Mouse (Mus musculus): ENCODE results near the gene Rabif. TPM values are rescaled to one million over a fixed set of nuclear protein-coding genes. Genes with fewer than 3 reads are reported as not detected.
"Not testable (repeated sequence)": the region's sequence is repeated elsewhere in the genome, so short reads cannot be mapped to it uniquely, and the experiment has no call there.

The Rabif gene
- polyA plus RNA-seq, 1 experiment: 28.7 TPM

DNA sequence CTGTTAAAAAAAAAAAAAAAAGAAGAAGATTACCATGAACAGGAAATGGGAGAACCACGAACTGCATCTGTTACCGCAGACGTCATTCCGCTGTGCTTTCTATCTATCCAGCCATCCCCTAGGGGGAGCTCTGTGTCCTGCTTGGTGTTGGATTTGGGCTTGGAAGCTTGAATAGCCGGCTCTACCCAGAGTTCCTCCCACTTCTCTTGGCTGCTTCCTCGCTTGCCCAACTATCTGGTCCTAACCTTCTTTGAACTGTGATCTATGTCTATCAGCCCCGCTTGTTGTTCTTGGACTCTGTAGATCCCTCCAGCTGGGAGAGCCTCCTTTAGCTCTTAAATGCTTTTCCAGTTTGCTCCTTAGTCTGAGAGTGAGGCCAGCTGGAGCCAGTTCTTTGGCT lies 24.2 kb downstream of the Rabif start:
- no peak overlapping the region for H3K4me3 ChIP-seq (ENCODE audit: insufficient read depth, low read length)
- no peak overlapping the region for H3K27ac ChIP-seq (ENCODE audit: insufficient read depth, low read length)
- TF ChIP-seq POLR2A (IDR thresholded peaks at IDR 0.05; ENCODE audit: extremely low read depth, insufficient read depth, low read length): no peak
- TF ChIP-seq CTCF (IDR thresholded peaks at IDR 0.05; ENCODE audit: extremely low read depth, insufficient read depth, low read length): peak; percentile 93
- H3K4me1 ChIP-seq (ENCODE audit: control insufficient read depth, insufficient read depth, low read length): no peaks in the 10 kb centered on the region

GRCm38 (mm10) chr1:134519201-134519600 lies 24.8 kb downstream of the Rabif start:
- H3K4me1 ChIP-seq (ENCODE audit: control insufficient read depth, insufficient read depth, low read length); H3K4me3 ChIP-seq (ENCODE audit: insufficient read depth, low read length); H3K27ac ChIP-seq (ENCODE audit: insufficient read depth, low read length): not testable (repeated sequence)

GRCm38 (mm10) chr1:134520001-134520721 lies 25.7 kb downstream of the Rabif start:
- Histone ChIP-seq H3K4me3 (ENCODE audit: insufficient read depth, low read length) (no peak overlapping the region), H3K4me1 (ENCODE audit: control insufficient read depth, insufficient read depth, low read length) (no peaks in the 10 kb centered on the region), H3K27ac (ENCODE audit: insufficient read depth, low read length) (no peak overlapping the region)
- TF ChIP-seq POLR2A (IDR thresholded peaks at IDR 0.05; ENCODE audit: extremely low read depth, insufficient read depth, low read length) (no peak), CTCF (IDR thresholded peaks at IDR 0.05; ENCODE audit: extremely low read depth, insufficient read depth, low read length) (no peak)

- TF ChIP-seq POLR2A (IDR thresholded peaks at IDR 0.05; ENCODE audit: extremely low read depth, insufficient read depth, low read length) (no peak), CTCF (IDR thresholded peaks at IDR 0.05; ENCODE audit: extremely low read depth, insufficient read depth, low read length) (no peak)
- Histone ChIP-seq H3K4me3 (ENCODE audit: insufficient read depth, low read length) (no peak overlapping the region), H3K4me1 (ENCODE audit: control insufficient read depth, insufficient read depth, low read length) (no peaks in the 10 kb centered on the region)
Measured at GRCm38 (mm10) chr1:134521163-134521562, 26.7 kb downstream of the Rabif start.

DNA sequence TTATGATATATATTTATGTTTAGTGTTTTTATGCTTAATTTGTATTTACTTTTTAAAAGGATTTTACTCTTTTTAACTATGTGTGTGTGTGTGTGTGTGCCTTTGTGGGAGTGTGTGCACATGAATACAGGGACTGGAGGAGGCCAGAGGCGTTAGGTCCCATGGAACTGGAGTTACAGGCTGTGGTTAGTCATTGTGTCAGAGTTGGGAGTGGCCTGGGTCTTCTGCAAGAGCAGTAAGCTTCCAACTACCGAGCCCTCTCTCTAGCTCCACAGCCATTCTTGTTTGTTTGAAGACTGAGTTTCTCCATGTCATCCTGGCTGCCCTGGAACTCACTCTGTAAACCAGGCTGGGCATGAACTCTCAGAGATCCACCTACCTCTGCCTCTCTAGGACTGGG lies 27.9 kb downstream of the Rabif start:
- Histone ChIP-seq H3K4me3 (ENCODE audit: insufficient read depth, low read length) (no peak overlapping the region), H3K27ac (ENCODE audit: insufficient read depth, low read length) (no peak overlapping the region), H3K4me1 (ENCODE audit: control insufficient read depth, insufficient read depth, low read length) (no peaks in the 10 kb centered on the region)
- TF ChIP-seq POLR2A (IDR thresholded peaks at IDR 0.05; ENCODE audit: extremely low read depth, insufficient read depth, low read length) (no peak), CTCF (IDR thresholded peaks at IDR 0.05; ENCODE audit: extremely low read depth, insufficient read depth, low read length) (no peak)

More at GRCm38 (mm10) chr1:134521163-134521562, 26.7 kb downstream of the Rabif start:
- no peak overlapping the region for H3K27ac ChIP-seq (ENCODE audit: insufficient read depth, low read length)

DNA sequence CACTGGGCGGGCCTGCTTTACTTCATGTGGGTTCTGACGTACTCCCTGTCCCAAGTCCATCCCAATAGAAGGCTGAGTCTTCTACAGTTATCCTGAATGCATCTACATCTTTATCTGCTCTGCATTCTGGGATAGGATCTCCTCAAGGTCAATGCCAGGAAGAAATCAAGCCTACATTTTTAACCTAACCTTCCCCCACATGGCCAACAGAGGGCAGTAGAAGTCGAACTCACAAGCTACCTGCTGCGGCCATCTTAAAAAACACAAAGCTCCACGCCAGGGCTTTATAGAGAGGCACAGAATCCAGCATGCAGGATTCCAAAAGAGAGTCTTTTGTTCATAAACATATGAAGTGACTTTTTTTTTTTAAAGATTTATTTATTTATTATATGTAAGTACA lies 30.0 kb downstream of the Rabif start:
- Histone ChIP-seq H3K27ac (ENCODE audit: insufficient read depth, low read length) (no peak overlapping the region), H3K4me1 (ENCODE audit: control insufficient read depth, insufficient read depth, low read length) (no peaks in the 10 kb centered on the region), H3K4me3 (ENCODE audit: insufficient read depth, low read length) (no peak overlapping the region)
- TF ChIP-seq CTCF (IDR thresholded peaks at IDR 0.05; ENCODE audit: extremely low read depth, insufficient read depth, low read length) (0 out of 2 replicates have a peak, but pooled peaks have one; percentile 13), POLR2A (IDR thresholded peaks at IDR 0.05; ENCODE audit: extremely low read depth, insufficient read depth, low read length) (no peak)

DNA sequence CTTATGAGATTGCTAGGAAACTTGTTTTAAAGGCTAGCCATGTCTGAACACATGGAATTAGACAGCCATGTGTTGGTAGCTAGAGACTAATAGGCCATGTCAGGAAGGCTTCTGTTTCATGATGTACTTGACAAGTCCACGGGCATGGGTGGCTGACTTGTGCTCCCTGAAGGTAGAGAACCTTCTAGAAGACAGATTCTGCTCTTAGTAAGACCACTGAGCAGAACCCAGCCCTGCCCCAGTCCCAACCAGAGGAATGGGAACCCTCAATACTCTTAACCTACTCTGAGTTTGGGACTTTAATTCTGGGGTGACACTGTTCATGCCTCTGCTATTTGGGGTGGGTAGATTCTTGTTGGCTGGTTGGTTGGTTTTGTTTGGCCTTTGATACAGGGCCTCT lies 30.6 kb downstream of the Rabif start:
- H3K4me3 ChIP-seq (ENCODE audit: insufficient read depth, low read length): no peak overlapping the region
- no peak overlapping the region for H3K27ac ChIP-seq (ENCODE audit: insufficient read depth, low read length)
- H3K4me1 ChIP-seq (ENCODE audit: control insufficient read depth, insufficient read depth, low read length): no peaks in the 10 kb centered on the region
- TF ChIP-seq POLR2A (IDR thresholded peaks at IDR 0.05; ENCODE audit: extremely low read depth, insufficient read depth, low read length): no peak
- no peak for TF ChIP-seq CTCF (IDR thresholded peaks at IDR 0.05; ENCODE audit: extremely low read depth, insufficient read depth, low read length)

- no peak for TF ChIP-seq CTCF (IDR thresholded peaks at IDR 0.05; ENCODE audit: extremely low read depth, insufficient read depth, low read length)
- TF ChIP-seq POLR2A (IDR thresholded peaks at IDR 0.05; ENCODE audit: extremely low read depth, insufficient read depth, low read length): no peak
- Histone ChIP-seq H3K4me1 (ENCODE audit: control insufficient read depth, insufficient read depth, low read length) (no peaks in the 10 kb centered on the region; the same call in 1 of the 2 replicates), H3K27ac (ENCODE audit: insufficient read depth, low read length) (no peak overlapping the region), H3K4me3 (ENCODE audit: insufficient read depth, low read length) (no peak overlapping the region)
Measured at GRCm38 (mm10) chr1:134526752-134527151, 32.3 kb downstream of the Rabif start.

- no peaks in the 10 kb centered on the region; the same call in 1 of the 2 replicates for H3K4me1 ChIP-seq (ENCODE audit: control insufficient read depth, insufficient read depth, low read length)
- TF ChIP-seq CTCF (IDR thresholded peaks at IDR 0.05; ENCODE audit: extremely low read depth, insufficient read depth, low read length) (no peak), POLR2A (IDR thresholded peaks at IDR 0.05; ENCODE audit: extremely low read depth, insufficient read depth, low read length) (no peak)
- peak overlapping the region; percentile 90 for H3K27ac ChIP-seq (ENCODE audit: insufficient read depth, low read length)
- H3K4me3 ChIP-seq (ENCODE audit: insufficient read depth, low read length): no peak overlapping the region
Measured at GRCm38 (mm10) chr1:134530618-134531017, 36.2 kb downstream of the Rabif start.

DNA sequence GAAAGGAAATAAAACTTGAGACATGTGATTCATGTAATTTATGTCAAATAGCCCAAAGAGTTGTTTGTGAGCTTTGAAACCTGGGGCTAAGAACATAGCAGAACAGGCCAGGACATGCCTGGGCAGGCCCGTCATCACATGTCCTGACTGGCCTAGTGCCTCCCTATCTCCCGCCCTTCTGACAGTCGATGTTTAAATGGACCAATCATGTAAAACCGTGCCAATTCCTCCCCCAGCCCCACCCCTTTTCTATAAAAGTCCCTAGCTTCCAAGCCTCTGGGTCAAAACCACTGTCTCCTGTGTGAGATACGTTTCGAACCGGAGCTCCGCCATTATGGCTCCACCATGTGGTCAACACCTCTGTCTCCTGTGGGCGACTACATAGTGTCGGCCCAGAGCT lies 39.3 kb downstream of the Rabif start:
- H3K4me3 ChIP-seq (ENCODE audit: insufficient read depth, low read length); H3K4me1 ChIP-seq (ENCODE audit: control insufficient read depth, insufficient read depth, low read length); H3K27ac ChIP-seq (ENCODE audit: insufficient read depth, low read length): not testable (repeated sequence)

Measured in cortical plate, adult 2 months (tissue).